ENCODE assay signal across 33 mouse cellular contexts in the genomic region with DNA sequence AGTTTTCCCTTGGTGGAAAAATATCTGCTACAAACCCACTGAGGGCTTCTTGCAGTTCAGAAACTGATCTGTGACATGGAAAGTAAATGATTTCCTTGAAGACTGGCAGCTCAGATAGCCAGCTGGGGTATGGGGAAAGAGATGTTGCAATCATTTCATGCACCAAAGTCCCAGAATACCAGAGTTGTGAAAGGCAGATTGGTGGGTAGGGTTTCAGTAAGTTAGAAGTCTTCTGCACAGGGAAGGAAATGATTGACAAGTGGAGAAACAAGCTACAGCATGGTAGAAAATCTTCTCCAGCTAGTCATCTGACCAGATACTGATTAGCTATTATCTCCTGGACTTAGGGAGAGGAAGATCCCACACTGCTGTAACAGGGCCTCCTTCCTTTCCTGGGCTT. TPM values are rescaled to one million over a fixed set of nuclear protein-coding genes. Genes with fewer than 3 reads are reported as not detected.
DNase-seq lines count a peak whose midpoint lies in the region; ATAC-seq and TF ChIP-seq lines count a peak whose summit lies in the region.
"Had no signal": no experiment of that assay in that cellular context is flagged by ENCODE, and none has a peak within 500 bp of the region (broad histone marks: within the 10 kb centered on the region; RNA-seq: fewer than 3 reads in every experiment).

No protein-coding gene starts in this region.

- H3K9ac ChIP-seq in liver, adult 2 months (ENCODE audit: low read depth, low read length): no peak overlapping the region
- no peak overlapping the region for H3K9ac ChIP-seq in liver, embryonic 11.5 days (ENCODE audit: low read depth, low read length)
- H3K9ac ChIP-seq: forebrain, postnatal 0 days; heart, embryonic 12.5 days; limb, embryonic 12.5 days; neural tube, embryonic 12.5 days had no signal

- DNase-seq in adrenal gland, postnatal 14 days: peak; percentile 33
- DNase-seq in adrenal gland, postnatal 25 days: no peak
- DNase-seq in liver, adult 2 months (ENCODE audit: extremely low read depth, low read depth, low spot score): peak; percentile 88
- DNase-seq in liver, embryonic 11.5 days (ENCODE audit: low spot score): no peak
- peak; percentile 82 for DNase-seq in adipocyte (ENCODE audit: low spot score)
- DNase-seq in heart, postnatal 25 days (ENCODE audit: low spot score): no peak
- no peak for DNase-seq in Muller cell, postnatal 12 days (ENCODE audit: inconsistent ontology term)
- DNase-seq: cerebellum, adult 11-12 months; cerebellum, postnatal 25 days; forebrain, postnatal 0 days; gastrocnemius, postnatal 14 days; heart, adult 18-20 months; heart, postnatal 10 days; kidney, adult 18-20 months; kidney, postnatal 14 days; layer of hippocampus, postnatal 36 days; lung, adult 18-20 months; midbrain, embryonic 14.5 days; right cerebral cortex, postnatal 14 days; thymus, adult 2 months; thymus, postnatal 4 days had no signal

- H3K4me2 ChIP-seq in liver, embryonic 11.5 days: no peak overlapping the region
- H3K4me2 ChIP-seq: heart, embryonic 12.5 days; limb, embryonic 12.5 days; neural tube, embryonic 12.5 days had no signal

- intact Hi-C loops in heart, postnatal 25 days (cut with DNase I): no loop called here

- no peak for TF ChIP-seq CTCF in liver, adult 2 months (IDR thresholded peaks at IDR 0.05; ENCODE audit: low read depth, low read length)

- ATAC-seq in liver, embryonic 11.5 days (replicated peaks; ENCODE audit: low FRiP score): no peak
- peak; percentile 99 for ATAC-seq in megakaryocyte progenitor cell, adult 5-6 weeks (replicated peaks; ENCODE audit: poor library complexity)
- ATAC-seq: activated CD4-positive, CD25-positive, alpha-beta regulatory T cell, adult 4 months; forebrain, postnatal 0 days; hindbrain, postnatal 0 days had no signal

- no peak for TF ChIP-seq POLR2A in liver, adult 2 months (IDR thresholded peaks at IDR 0.05; ENCODE audit: extremely low read depth, insufficient read depth, low read length)

- H3K4me3 ChIP-seq in liver, adult 2 months (ENCODE audit: insufficient read depth, low read depth, low read length): no peak overlapping the region
- H3K4me3 ChIP-seq in liver, embryonic 11.5 days (ENCODE audit: low read depth, low read length): no peak overlapping the region
- H3K4me3 ChIP-seq: heart, embryonic 12.5 days; layer of hippocampus, adult 2 months; limb, embryonic 12.5 days; neural tube, embryonic 12.5 days had no signal

- no peaks in the 10 kb centered on the region for H3K27me3 ChIP-seq in liver, adult 2 months (ENCODE audit: control insufficient read depth, insufficient read depth, low read length)
- H3K27me3 ChIP-seq in liver, embryonic 11.5 days (replicated peaks; ENCODE audit: control insufficient read depth, insufficient read depth, low read length): peaks cover 5% of the 10 kb centered on the region; the same call in 1 of the 2 replicates

- H3K79me2 ChIP-seq in liver, adult 2 months (ENCODE audit: control insufficient read depth, insufficient read depth, low read length): no peaks in the 10 kb centered on the region

- H3K27ac ChIP-seq in liver, adult 2 months (replicated peaks; ENCODE audit: insufficient read depth, low read depth, low read length): no peak overlapping the region
- no peak overlapping the region for H3K27ac ChIP-seq in liver, embryonic 11.5 days (ENCODE audit: low read depth, low read length)
- H3K27ac ChIP-seq: hindbrain, postnatal 0 days; layer of hippocampus, adult 2 months; limb, embryonic 12.5 days; neural tube, embryonic 12.5 days; stomach, postnatal 0 days had no signal

- H3K4me1 ChIP-seq in liver, adult 2 months (ENCODE audit: control insufficient read depth, insufficient read depth, low read length): peaks cover 5% of the 10 kb centered on the region
- H3K4me1 ChIP-seq in liver, embryonic 11.5 days (replicated peaks; ENCODE audit: control insufficient read depth, insufficient read depth, low read length): no peaks in the 10 kb centered on the region
- H3K4me1 ChIP-seq: heart, embryonic 12.5 days; limb, embryonic 12.5 days; neural tube, embryonic 12.5 days had no signal

- no peaks in the 10 kb centered on the region for H3K9me3 ChIP-seq in liver, embryonic 11.5 days (ENCODE audit: control insufficient read depth, low read length)
- H3K9me3 ChIP-seq: heart, embryonic 12.5 days; limb, embryonic 12.5 days; neural tube, embryonic 12.5 days had no signal

- H3K36me3 ChIP-seq in liver, adult 2 months (ENCODE audit: control insufficient read depth, insufficient read depth, low read length): no peaks in the 10 kb centered on the region
- no peaks in the 10 kb centered on the region for H3K36me3 ChIP-seq in liver, embryonic 11.5 days (ENCODE audit: control insufficient read depth, insufficient read depth, low read length)
- H3K36me3 ChIP-seq: heart, embryonic 12.5 days; limb, embryonic 12.5 days; neural tube, embryonic 12.5 days had no signal

RNA-seq across cellular contexts. Expression of gene Sept14, which starts 4.9 kb away (rescaled TPM):
- not detected in 2 replicates for total RNA-seq in adrenal gland, postnatal 14 days (2021)
- total RNA-seq in adrenal gland, postnatal 25 days (2021): not detected in 2 replicates
- total RNA-seq in liver, adult 2 months (2014; rRNA removed): not detected in 2 replicates
- polyA plus RNA-seq in liver, adult 2 months (2012; rRNA removed): not detected in 2 replicates
- not detected in 2 replicates for polyA plus RNA-seq in liver, embryonic 11.5 days (2014; fragmentation: Nextera tagmentation; extraction: Ambion mirVana)
- not detected in 2 replicates for total RNA-seq in megakaryocyte progenitor cell, adult 5-6 weeks (2015)
- total RNA-seq in megakaryocyte progenitor cell, adult 5-6 weeks (2017): not detected in 2 replicates
- total RNA-seq in heart, postnatal 25 days (2021): not detected
- total RNA-seq: adrenal gland, postnatal 4 days; forebrain, postnatal 0 days; gastrocnemius, postnatal 14 days; heart, adult 18-20 months; heart, postnatal 10 days; hindbrain, postnatal 0 days; layer of hippocampus, adult 2 months; layer of hippocampus, postnatal 36 days; left cerebral cortex, postnatal 10 days; megakaryocyte-erythroid progenitor cell, adult 5-6 weeks had no signal
- polyA plus RNA-seq: forebrain, postnatal 0 days; heart, embryonic 12.5 days; hindbrain, embryonic 11.5 days; hindbrain, postnatal 0 days; limb, embryonic 12.5 days; midbrain, embryonic 14.5 days; neural tube, embryonic 12.5 days; stomach, postnatal 0 days had no signal

RNA-seq across cellular contexts. Expression of gene Mrps17, which starts 11.9 kb away (rescaled TPM):
- 90.9 and 98.1 TPM in 2 replicates for total RNA-seq in adrenal gland, postnatal 14 days (2021)
- 96.8 and 110 TPM in 2 replicates for total RNA-seq in adrenal gland, postnatal 25 days (2021)
- total RNA-seq in liver, adult 2 months (2014; rRNA removed): 55.5 and 60.8 TPM in 2 replicates
- polyA plus RNA-seq in liver, adult 2 months (2012; rRNA removed): 78.0 and 94.6 TPM in 2 replicates
- 209 and 221 TPM in 2 replicates for polyA plus RNA-seq in liver, embryonic 11.5 days (2014; fragmentation: Nextera tagmentation; extraction: Ambion mirVana)
- 156 and 202 TPM in 2 replicates for total RNA-seq in megakaryocyte progenitor cell, adult 5-6 weeks (2015)
- 130 and 149 TPM in 2 replicates for total RNA-seq in megakaryocyte progenitor cell, adult 5-6 weeks (2017)
- total RNA-seq in heart, postnatal 25 days (2021): 10 to 100 TPM; 78.7 to 99.2 TPM

RNA-seq across cellular contexts. Expression of gene Nipsnap2, which starts 21.5 kb away (rescaled TPM):
- total RNA-seq in adrenal gland, postnatal 14 days (2021): 116 and 119 TPM in 2 replicates
- total RNA-seq in adrenal gland, postnatal 25 days (2021): 117 and 132 TPM in 2 replicates
- total RNA-seq in liver, adult 2 months (2014; rRNA removed): 15.0 and 15.2 TPM in 2 replicates
- polyA plus RNA-seq in liver, adult 2 months (2012; rRNA removed): 10.8 and 15.0 TPM in 2 replicates
- polyA plus RNA-seq in liver, embryonic 11.5 days (2014; fragmentation: Nextera tagmentation; extraction: Ambion mirVana): 58.7 and 58.9 TPM in 2 replicates
- 25.5 and 30.3 TPM in 2 replicates for total RNA-seq in megakaryocyte progenitor cell, adult 5-6 weeks (2015)
- total RNA-seq in megakaryocyte progenitor cell, adult 5-6 weeks (2017): 26.3 and 26.9 TPM in 2 replicates
- 100 to 1,000 TPM; 737 to 807 TPM for total RNA-seq in heart, postnatal 25 days (2021)

RNA-seq across cellular contexts. Expression of gene Zfp11, which starts 33.5 kb away (rescaled TPM):
- total RNA-seq in adrenal gland, postnatal 14 days (2021): 2.9 and 3.2 TPM in 2 replicates
- total RNA-seq in adrenal gland, postnatal 25 days (2021): 4.2 and 5.2 TPM in 2 replicates
- 0.74 TPM in 2 replicates for total RNA-seq in liver, adult 2 months (2014; rRNA removed)
- polyA plus RNA-seq in liver, adult 2 months (2012; rRNA removed): 0.58 and 0.61 TPM in 2 replicates
- 3.2 and 3.7 TPM in 2 replicates for polyA plus RNA-seq in liver, embryonic 11.5 days (2014; fragmentation: Nextera tagmentation; extraction: Ambion mirVana)
- total RNA-seq in megakaryocyte progenitor cell, adult 5-6 weeks (2015): 3.2 and 4.0 TPM in 2 replicates
- total RNA-seq in megakaryocyte progenitor cell, adult 5-6 weeks (2017): 2.1 and 2.9 TPM in 2 replicates
- total RNA-seq in heart, postnatal 25 days (2021): 1 to 10 TPM; 3.4 to 3.8 TPM

Comparison
In these comparisons a context has a peak if more than half of its experiments do, and no peak if none do; other contexts are left out.
1. DNase-seq: peak in adrenal gland, postnatal 14 days (single experiment), liver, adult 2 months (single experiment) and adipocyte (single experiment); none in adrenal gland, postnatal 25 days (single experiment), liver, embryonic 11.5 days (single experiment), heart, postnatal 25 days (single experiment) and Muller cell, postnatal 12 days (single experiment).